Mouse (Mus musculus): ENCODE measurements around the gene Abhd5.

GRCm38 (mm10) chr9:122386015-122386414 is 34.6 kb downstream of the Abhd5 start:
- TF ChIP-seq CTCF (IDR thresholded peaks at IDR 0.05; ENCODE audit: borderline replicate concordance, insufficient read depth, low read depth, low read length): no peak
- TF ChIP-seq POLR2A (IDR thresholded peaks at IDR 0.05; ENCODE audit: borderline replicate concordance, insufficient read depth, low read length): no peak

Measured in cerebellum, adult 2 months (tissue).